18 mouse cellular contexts compared by ENCODE assay signal in genomic region chr17:27454396-27454795, GRCm38 (mm10).
DNase-seq lines count a peak whose midpoint lies in the region; ATAC-seq lines count a peak whose summit lies in the region.
"Had no signal": no experiment of that assay in that cellular context is flagged by ENCODE, and none has a peak within 500 bp of the region (broad histone marks: within the 10 kb centered on the region; RNA-seq: fewer than 3 reads in every experiment).

No protein-coding gene starts in this region.

- peak; percentile 68 for DNase-seq in brain, adult 2 months (ENCODE audit: low read depth, low spot score)
- peak; percentile 54 to 58 for DNase-seq in cerebellum, adult 18-20 months
- peak; percentile 76 for DNase-seq in cerebellum, adult 9-10 months
- DNase-seq in cerebellum, postnatal 25 days, result peak; percentile 67 to 71
- no peak for DNase-seq in adrenal gland, adult 8-10 months
- DNase-seq: adrenal gland, adult 2 months; adrenal gland, postnatal 36 days; embryo, embryonic 11 days; gastrocnemius, adult 2 months; gastrocnemius, postnatal 14 days; heart, adult 11 months; kidney, adult 2 months had no signal

- no peak for ATAC-seq in megakaryocyte, adult 5-6 weeks (ENCODE audit: poor library complexity, severe bottlenecking)
- ATAC-seq in frontal cortex, adult (ENCODE audit: low TSS enrichment), result no peak
- ATAC-seq: CD4-positive, CD25-positive, alpha-beta regulatory T cell, adult 4 months; forebrain, embryonic 13.5 days; forebrain, embryonic 16.5 days; intestine, postnatal 0 days had no signal
